Mouse (Mus musculus) kidney, postnatal 36 days (tissue): Measurements from ENCODE around the gene Lrrc4b.

Experiments used
- DNase-seq, 2 experiments: peaks; one replicate each; pipeline ENCODE4 v3.0.0; 2021 to 2022; ENCODE audit warnings: mixed read lengths in 2 of 2

The Lrrc4b gene

GRCm38 (mm10) chr7:44437188-44437587 lies 8.4 kb downstream of the Lrrc4b start:
- no peak for DNase-seq

GRCm38 (mm10) chr7:44437933-44438332 lies 9.1 kb downstream of the Lrrc4b start:
- DNase-seq, result no peak

- no peak for DNase-seq
These were observed 10.9 kb downstream of the Lrrc4b start for GRCm38 (mm10) chr7:44439696-44440095.

- DNase-seq, result no peak
These were observed 11.7 kb downstream of the Lrrc4b start for GRCm38 (mm10) chr7:44440479-44440878.

- DNase-seq, result no peak
These were observed 12.4 kb downstream of the Lrrc4b start for GRCm38 (mm10) chr7:44441180-44441579.

GRCm38 (mm10) chr7:44441648-44442109 lies 12.9 kb downstream of the Lrrc4b start:
- DNase-seq, result no peak

GRCm38 (mm10) chr7:44442407-44442821 lies 13.6 kb downstream of the Lrrc4b start:
- DNase-seq, result no peak

GRCm38 (mm10) chr7:44443268-44444173 lies 14.7 kb downstream of the Lrrc4b start:
- no peak for DNase-seq

- DNase-seq, result no peak
These were observed 16.2 kb downstream of the Lrrc4b start for GRCm38 (mm10) chr7:44444886-44445527.

- DNase-seq, result no peak
These were observed 16.7 kb downstream of the Lrrc4b start for GRCm38 (mm10) chr7:44445528-44445923.

GRCm38 (mm10) chr7:44446070-44446855 lies 17.4 kb downstream of the Lrrc4b start:
- DNase-seq, result no peak

GRCm38 (mm10) chr7:44453256-44453655 lies 24.4 kb downstream of the Lrrc4b start:
- DNase-seq, result no peak

GRCm38 (mm10) chr7:44456302-44456701 lies 27.5 kb downstream of the Lrrc4b start:
- DNase-seq, result no peak

- no peak for DNase-seq
These were observed 31.2 kb downstream of the Lrrc4b start for GRCm38 (mm10) chr7:44460067-44460466.

- no peak for DNase-seq
These were observed 32.1 kb downstream of the Lrrc4b start for GRCm38 (mm10) chr7:44460767-44461502.

- no peak for DNase-seq
These were observed 32.8 kb downstream of the Lrrc4b start for GRCm38 (mm10) chr7:44461503-44462217.

- DNase-seq, result peak; percentile 55 to 83
These were observed 33.6 kb downstream of the Lrrc4b start for GRCm38 (mm10) chr7:44462218-44463055.

- DNase-seq, result no peak
These were observed 34.2 kb downstream of the Lrrc4b start for GRCm38 (mm10) chr7:44463056-44463425.

GRCm38 (mm10) chr7:44463556-44464225 lies 34.9 kb downstream of the Lrrc4b start:
- no peak for DNase-seq

- no peak for DNase-seq
These were observed 35.7 kb downstream of the Lrrc4b start for GRCm38 (mm10) chr7:44464511-44464910.
